Mouse (Mus musculus): ENCODE results near the gene Abca7.
"Not testable (repeated sequence)": the region's sequence is repeated elsewhere in the genome, so short reads cannot be mapped to it uniquely, and the experiment has no call there.

Abca7 gene

DNA sequence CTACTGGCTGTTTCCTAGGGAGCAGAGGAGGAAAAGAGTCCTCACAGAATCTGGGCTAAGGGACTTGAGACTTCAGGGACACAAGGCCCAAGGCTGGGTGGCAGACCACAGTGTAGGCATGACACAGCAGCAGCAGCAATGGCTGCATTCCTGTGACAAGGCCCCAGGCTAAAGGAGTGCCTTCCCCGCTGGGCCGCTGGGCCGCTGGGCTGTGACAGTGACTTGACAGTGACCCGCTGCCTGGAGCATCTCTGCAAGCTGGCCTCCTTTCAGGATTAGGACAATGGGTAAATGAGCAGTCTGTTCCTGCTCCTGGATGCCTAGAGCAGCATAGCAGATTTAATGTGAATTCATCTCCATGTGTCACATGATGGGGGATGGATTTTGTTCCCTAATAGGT, 47.8 kb downstream of the Abca7 start:
- no peak for DNase-seq (ENCODE audit: low read depth, low spot score)

DNA sequence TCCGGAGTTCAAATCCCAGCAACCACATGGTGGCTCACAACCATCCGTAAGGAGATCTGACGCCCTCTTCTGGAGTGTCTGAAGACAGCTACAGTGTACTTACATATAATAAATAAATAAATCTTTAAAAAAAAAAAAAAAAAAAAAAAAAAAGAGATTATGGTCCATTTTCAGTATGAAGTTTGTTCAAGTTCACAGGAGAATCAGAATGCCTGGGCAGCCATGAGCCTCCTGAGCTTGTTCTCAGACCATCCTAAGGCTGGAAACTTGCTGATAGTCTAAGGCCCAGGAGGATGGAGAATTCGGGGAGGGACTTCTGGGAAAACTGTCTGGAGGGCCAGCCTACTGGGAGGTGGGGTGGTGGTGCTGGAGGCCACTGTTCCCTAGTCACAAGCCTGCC, 49.1 kb downstream of the Abca7 start:
- not testable (repeated sequence) for DNase-seq (ENCODE audit: low read depth, low spot score)

- no peak for DNase-seq (ENCODE audit: low read depth, low spot score)
These were observed 49.5 kb downstream of the Abca7 start for GRCm38 (mm10) chr10:80045766-80046165.

DNA sequence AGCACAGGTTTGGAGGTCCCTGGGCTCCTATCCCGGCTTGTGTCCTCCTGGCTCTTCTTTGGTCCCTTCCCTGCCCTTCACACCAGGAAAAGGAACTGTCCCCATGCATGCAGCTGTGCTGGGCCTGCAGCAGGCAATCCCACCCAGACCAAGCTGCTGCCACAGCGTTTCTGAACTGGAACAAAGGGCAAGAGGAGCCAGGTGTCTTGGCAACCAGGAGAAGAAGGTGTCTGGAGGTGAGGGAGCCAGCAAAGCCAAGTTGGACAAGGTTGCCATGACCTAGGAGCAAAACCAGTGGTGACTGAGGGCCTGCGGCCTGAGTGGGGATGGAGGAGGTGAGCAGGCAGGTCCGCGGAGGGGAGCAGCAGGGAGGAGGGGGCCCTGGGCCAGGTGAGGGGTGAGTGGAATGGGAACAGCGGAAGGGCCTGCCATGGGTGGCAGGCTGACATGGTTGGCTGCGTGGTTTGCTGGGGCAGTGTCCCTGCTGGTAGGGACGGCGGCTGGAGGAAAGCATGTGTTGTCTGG, 50.8 kb downstream of the Abca7 start, which contains the start of gene Gpx4:
Gene Gpx4 (plus strand): TSS at position 126 of the 525 bp plus-strand sequence.
- DNase-seq (ENCODE audit: low read depth, low spot score): no peak

- no peak for DNase-seq (ENCODE audit: low read depth, low spot score)
These were observed 52.1 kb downstream of the Abca7 start for GRCm38 (mm10) chr10:80048396-80048795.

DNA sequence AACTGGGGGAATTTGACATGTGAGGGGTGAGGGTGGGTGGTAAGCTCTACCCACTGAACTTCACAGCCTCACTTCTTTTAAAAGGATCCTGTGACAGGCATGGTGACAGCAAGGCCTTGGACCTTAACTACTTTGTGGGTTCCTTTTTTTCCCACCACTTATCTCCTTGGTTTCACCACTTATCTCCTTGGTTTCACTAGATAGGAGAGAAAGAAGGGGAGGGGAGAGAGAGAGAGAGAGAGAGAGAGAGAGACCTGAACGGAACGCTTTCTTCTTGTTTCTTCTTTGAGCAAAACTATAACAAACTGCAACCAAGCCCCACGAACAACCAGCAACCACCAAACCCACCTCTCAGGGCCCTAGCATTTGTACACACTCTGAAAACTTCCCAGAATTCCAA, 52.5 kb downstream of the Abca7 start:
- DNase-seq (ENCODE audit: low read depth, low spot score): no peak

DNA sequence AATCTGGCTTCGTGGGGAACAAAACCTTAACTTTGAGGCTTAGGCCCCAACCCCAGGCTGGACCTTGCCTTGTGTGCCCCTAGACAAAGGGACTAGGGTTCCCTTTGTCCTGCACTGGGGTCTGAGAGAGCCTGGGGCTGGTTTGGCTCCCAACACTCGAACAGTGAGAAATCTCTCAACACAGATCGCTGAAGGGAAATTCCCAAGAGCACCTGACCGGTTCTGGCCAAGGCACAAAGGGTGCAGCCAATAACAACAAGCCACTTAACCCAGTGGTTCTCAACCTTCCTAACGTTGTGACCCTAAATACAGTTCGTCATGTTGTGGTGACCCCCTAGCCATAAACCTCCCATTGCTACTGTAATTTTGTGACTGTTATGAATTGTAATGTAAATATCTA, 54.0 kb downstream of the Abca7 start:
- no peak for DNase-seq (ENCODE audit: low read depth, low spot score)

- DNase-seq (ENCODE audit: low read depth, low spot score): no peak
These were observed 54.8 kb downstream of the Abca7 start for GRCm38 (mm10) chr10:80050885-80051617.

- DNase-seq (ENCODE audit: low read depth, low spot score): peak; percentile 48
These were observed 55.5 kb downstream of the Abca7 start for GRCm38 (mm10) chr10:80051618-80052373.

GRCm38 (mm10) chr10:80052374-80052764, 56.1 kb downstream of the Abca7 start:
- no peak for DNase-seq (ENCODE audit: low read depth, low spot score)

GRCm38 (mm10) chr10:80053259-80053780, 57.0 kb downstream of the Abca7 start:
- peak; percentile 99 for DNase-seq (ENCODE audit: low read depth, low spot score)

- peak; percentile 80 for DNase-seq (ENCODE audit: low read depth, low spot score)
These were observed 57.8 kb downstream of the Abca7 start for GRCm38 (mm10) chr10:80053831-80054815.

DNA sequence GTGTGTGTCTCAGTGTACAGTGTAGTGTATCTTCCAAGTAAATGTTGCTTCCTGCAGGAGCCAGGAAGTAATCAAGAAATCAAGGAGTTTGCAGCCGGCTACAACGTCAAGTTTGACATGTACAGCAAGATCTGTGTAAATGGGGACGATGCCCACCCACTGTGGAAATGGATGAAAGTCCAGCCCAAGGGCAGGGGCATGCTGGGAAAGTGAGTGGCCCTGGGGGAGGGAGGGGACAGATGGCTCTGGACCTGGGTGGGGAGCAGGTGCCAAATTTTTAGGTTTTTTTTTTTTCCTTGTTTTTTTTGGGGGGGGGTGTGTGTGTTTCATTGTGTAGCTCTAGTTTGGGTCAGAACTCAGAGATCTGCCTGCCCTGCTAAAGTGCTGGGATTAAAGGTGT, 58.6 kb downstream of the Abca7 start:
- not testable (repeated sequence) for DNase-seq (ENCODE audit: low read depth, low spot score)

DNA sequence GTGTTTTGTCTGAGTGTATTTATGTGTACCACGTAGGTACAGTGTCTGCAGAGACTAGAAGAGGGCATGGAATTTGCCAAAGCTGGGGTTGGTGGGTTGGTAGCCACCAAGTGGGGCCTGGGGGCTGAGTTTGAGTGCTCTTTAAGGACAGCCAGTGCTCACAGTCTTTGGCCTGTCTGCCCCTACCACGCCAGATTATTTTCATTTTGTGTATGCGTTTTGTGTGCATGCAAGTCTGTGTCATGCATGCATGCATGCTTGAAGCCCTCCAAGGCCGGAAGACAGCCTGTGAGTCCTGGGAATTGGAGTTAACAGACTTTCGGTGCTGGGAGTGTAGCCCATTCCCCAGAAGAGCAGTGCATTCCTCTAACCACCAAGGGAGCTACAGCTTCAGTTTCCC, 59.1 kb downstream of the Abca7 start:
- DNase-seq (ENCODE audit: low read depth, low spot score): no peak

DNA sequence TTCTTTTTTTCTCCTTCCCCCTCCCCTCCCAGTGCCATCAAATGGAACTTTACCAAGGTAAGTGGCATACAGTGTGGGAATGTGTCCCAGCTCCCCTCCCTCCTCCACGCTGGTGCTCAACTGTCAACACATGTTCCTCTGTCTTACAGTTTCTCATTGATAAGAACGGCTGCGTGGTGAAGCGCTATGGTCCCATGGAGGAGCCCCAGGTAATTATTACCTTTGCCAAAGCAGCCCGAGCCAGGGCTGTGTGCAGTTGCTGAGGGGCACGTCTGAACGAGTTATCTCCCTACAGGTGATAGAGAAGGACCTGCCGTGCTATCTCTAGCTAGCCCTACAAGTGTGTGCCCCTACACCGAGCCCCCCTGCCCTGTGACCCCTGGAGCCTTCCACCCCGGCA, 59.6 kb downstream of the Abca7 start:
- DNase-seq (ENCODE audit: low read depth, low spot score): no peak

GRCm38 (mm10) chr10:80056506-80056905, 60.2 kb downstream of the Abca7 start:
- no peak for DNase-seq (ENCODE audit: low read depth, low spot score)

DNA sequence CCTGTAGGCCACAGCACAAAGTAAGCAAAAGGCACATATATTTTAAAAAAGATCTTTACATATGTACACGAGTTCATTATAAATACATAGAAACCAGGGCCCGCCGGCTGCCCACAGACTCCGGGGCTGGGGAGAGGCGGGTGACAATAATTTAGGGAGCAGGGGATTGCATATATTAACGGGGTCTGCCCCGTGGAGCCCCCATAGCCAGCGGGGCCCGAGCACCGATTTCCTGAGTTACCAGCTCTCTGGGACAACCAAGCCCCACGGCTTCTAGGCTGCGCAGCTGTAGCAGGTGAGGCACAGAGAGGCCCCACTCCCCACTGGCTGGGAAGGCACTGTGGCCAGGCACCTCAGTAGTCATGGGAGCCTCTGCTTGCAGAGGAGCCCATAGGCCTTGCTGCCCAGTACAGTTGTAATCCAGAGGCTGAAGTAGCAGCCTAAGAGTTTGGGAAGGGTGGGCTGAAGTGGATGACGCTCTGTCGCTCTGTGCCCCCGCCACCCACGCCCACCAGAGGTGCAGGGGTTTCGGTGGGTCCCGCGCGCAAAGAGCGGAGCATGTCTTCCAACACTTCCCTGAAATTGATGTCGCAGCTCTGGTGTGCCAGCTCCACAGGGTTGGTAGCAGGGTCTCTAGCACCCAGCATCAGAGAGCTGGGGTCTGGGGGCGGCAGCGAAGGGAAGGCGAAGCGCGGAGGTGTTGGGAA, 60.8 kb downstream of the Abca7 start:
- no peak for DNase-seq (ENCODE audit: low read depth, low spot score)

DNA sequence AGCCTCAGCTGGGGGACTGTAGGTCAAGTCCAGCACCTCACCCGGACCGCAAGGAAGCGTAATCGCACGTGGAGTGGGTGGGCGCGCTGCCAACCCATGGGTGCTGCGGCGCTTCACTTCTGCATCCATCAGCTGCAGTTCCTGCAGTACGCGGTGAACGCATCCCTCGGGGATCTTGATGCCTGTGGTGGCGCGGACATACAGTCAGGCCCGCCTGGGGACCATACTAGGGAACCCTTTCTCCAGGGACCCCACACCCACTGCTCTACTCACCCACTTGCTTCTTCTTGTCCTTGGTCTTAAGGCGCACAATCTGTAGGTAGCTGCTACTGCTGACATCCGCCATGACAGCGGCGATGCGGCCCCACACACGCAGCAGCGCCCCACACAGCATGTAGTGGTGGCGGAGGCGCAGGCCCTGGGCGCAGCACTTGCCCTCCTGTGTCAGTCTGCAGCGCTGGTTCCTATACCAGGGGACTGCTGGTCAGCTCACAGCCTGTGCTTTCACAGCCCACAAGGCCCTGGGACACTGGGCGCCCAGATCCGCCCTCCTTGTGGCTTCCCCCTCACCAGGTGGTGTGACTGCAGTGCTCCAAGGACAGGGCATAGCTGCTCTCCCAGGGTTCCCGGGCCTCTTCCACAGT, 61.5 kb downstream of the Abca7 start:
- DNase-seq (ENCODE audit: low read depth, low spot score): no peak

GRCm38 (mm10) chr10:80063104-80063503, 66.8 kb downstream of the Abca7 start:
- no peak for DNase-seq (ENCODE audit: low read depth, low spot score)

All from CD4-positive helper T cell, adult 2 months (primary cell).